Mouse (Mus musculus) left cerebral cortex, postnatal 10 days (tissue): ENCODE measurements at regions not wholly inside any gene's neighbourhood (a gene's known extent, or its start where the extent isn't known, plus 50 kb on each side); places are given as distances from the start of the nearest gene placed in this dataset.

Source experiments
- DNase-seq, 2 experiments: peaks; one replicate each; pipeline ENCODE4 v3.0.0; 2021 to 2022; ENCODE audit warnings: low spot score in 2 of 2, mixed read lengths in 1 of 2; ENCODE audit errors: extremely low spot score in 1 of 2
- intact Hi-C: fragments of 180-260 bp; cut with DNase I; formaldehyde crosslinking; loops from one replicate; pipeline ENCODE4 v1.15.1; 2025

- intact Hi-C loops: no loop called here
- DNase-seq: no peak
Observed at GRCm38 (mm10) chr2:174025181-174025870, 50.8 kb upstream of the Stx16 start.
